ENCODE assay signal across 13 mouse cellular contexts in the genomic region with DNA sequence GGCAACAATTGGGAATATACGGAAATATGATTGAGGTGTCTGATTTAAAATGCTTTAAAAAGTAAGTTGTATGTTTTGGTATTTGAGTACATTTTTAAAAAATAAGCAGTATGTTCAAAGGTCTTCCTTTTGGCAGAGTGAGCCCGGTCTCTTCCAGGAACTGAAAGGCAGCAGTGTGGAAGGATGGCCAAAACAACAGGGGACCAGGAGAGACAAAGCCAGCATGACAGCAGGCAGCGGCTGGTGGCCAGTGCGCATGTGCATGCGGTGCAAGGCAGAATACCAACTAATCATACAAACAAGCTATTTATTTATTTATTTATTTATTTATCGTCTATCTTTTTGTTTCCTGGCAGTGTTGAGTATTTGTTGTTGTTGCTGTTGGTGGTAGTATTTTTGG. TPM values are rescaled to one million over a fixed set of nuclear protein-coding genes. Genes with fewer than 3 reads are reported as not detected.
DNase-seq lines count a peak whose midpoint lies in the region; ATAC-seq lines count a peak whose summit lies in the region.
"Had no signal": no experiment of that assay in that cellular context is flagged by ENCODE, and none has a peak within 500 bp of the region (broad histone marks: within the 10 kb centered on the region; RNA-seq: fewer than 3 reads in every experiment).

No protein-coding gene starts in this region.

- H3K36me3 ChIP-seq in heart, embryonic 11.5 days (ENCODE audit: control insufficient read depth, insufficient read depth, low read length), result no peaks in the 10 kb centered on the region
- H3K36me3 ChIP-seq: limb, embryonic 15.5 days; neural tube, embryonic 13.5 days had no signal

- no peak overlapping the region for H3K27ac ChIP-seq in heart, embryonic 11.5 days (ENCODE audit: low read depth, low read length)
- H3K27ac ChIP-seq: limb, embryonic 15.5 days; macrophage; neural tube, embryonic 13.5 days had no signal

- no peak overlapping the region for H3K9ac ChIP-seq in heart, embryonic 11.5 days (ENCODE audit: low read depth, low read length)
- H3K9ac ChIP-seq: limb, embryonic 15.5 days; neural tube, embryonic 13.5 days had no signal

- H3K4me2 ChIP-seq in heart, embryonic 11.5 days, result no peak overlapping the region
- H3K4me2 ChIP-seq: limb, embryonic 15.5 days; neural tube, embryonic 13.5 days had no signal

- 92% methylated on average over 6 of the region's 6 CpGs for WGBS in heart, embryonic 11.5 days (ENCODE audit: insufficient replicate concordance)

- no peak overlapping the region for H3K4me3 ChIP-seq in heart, embryonic 11.5 days (ENCODE audit: low read depth, low read length)
- H3K4me3 ChIP-seq: limb, embryonic 15.5 days; neural tube, embryonic 13.5 days had no signal

- ATAC-seq in heart, embryonic 11.5 days (replicated peaks; ENCODE audit: insufficient number of reproducible peaks, low FRiP score, low TSS enrichment), result no peak
- ATAC-seq in cerebellum, adult (ENCODE audit: insufficient number of reproducible peaks, low FRiP score, low TSS enrichment), result peak; percentile 82
- no peak for ATAC-seq in erythroblast, adult 5-6 weeks (replicated peaks; ENCODE audit: low FRiP score, poor library complexity, severe bottlenecking)
- no peak for ATAC-seq in inflammation-experienced regulatory T-cells, adult 6 months
- ATAC-seq: activated CD4-positive, CD25-positive, alpha-beta regulatory T cell, adult 4 months; midbrain, embryonic 16.5 days had no signal

- no peaks in the 10 kb centered on the region for H3K4me1 ChIP-seq in heart, embryonic 11.5 days (ENCODE audit: control insufficient read depth, insufficient read depth, low read length)
- H3K4me1 ChIP-seq: limb, embryonic 15.5 days; neural tube, embryonic 13.5 days had no signal

- H3K27me3 ChIP-seq in heart, embryonic 11.5 days (ENCODE audit: control insufficient read depth, insufficient read depth, low read length), result no peaks in the 10 kb centered on the region
- H3K27me3 ChIP-seq: limb, embryonic 15.5 days; neural tube, embryonic 13.5 days had no signal

- DNase-seq in heart, adult 9 months (ENCODE audit: low spot score in 2 of 2), result peak; percentile 14 to 21
- DNase-seq in lung, postnatal 14 days, result peak; percentile 21
- DNase-seq in lung, postnatal 25 days (ENCODE audit: low spot score), result no peak
- peak; percentile 87 to 91 for DNase-seq in cerebellum, postnatal 25 days

- no peaks in the 10 kb centered on the region for H3K9me3 ChIP-seq in heart, embryonic 11.5 days (replicated peaks; ENCODE audit: control insufficient read depth, low read length)
- H3K9me3 ChIP-seq: limb, embryonic 15.5 days; neural tube, embryonic 13.5 days had no signal

RNA-seq across cellular contexts. Expression of a gene that starts 59.9 kb away (rescaled TPM):
- 35.4 and 35.6 TPM in 2 replicates for polyA plus RNA-seq in heart, embryonic 11.5 days (2014; fragmentation: Nextera tagmentation; extraction: Ambion mirVana)
- total RNA-seq in erythroblast, adult 5-6 weeks (2015; ENCODE audit: low replicate concordance), result 9.0 and 19.6 TPM in 2 replicates
- total RNA-seq in erythroblast, adult 5-6 weeks (2017; ENCODE audit: low replicate concordance), result 7.5 and 9.9 TPM in 2 replicates
- polyA plus RNA-seq in inflammation-experienced regulatory T-cells, adult 6 months (2017; shearing (Covaris generic)), result 10 to 100 TPM; 39.1 to 46.2 (median 42.1) TPM
